Mouse (Mus musculus) kidney, adult 2 months (tissue): ENCODE measurements around the gene R3hcc1l.

Experiments
- CTCF ChIP-seq: fragments of 200-500 bp; conservative IDR thresholded peaks from 2 replicates; pipeline ENCODE4 v1.5.1; 2011; ENCODE audit warnings: low read depth, mild to moderate bottlenecking, control low read depth, low read length, moderate library complexity, mixed read lengths; ENCODE audit not compliant: insufficient read depth, insufficient read length
- POLR2A ChIP-seq: fragments of 200-500 bp; IDR thresholded peaks from one replicate; pipeline ENCODE4 v1.6.1; 2011; ENCODE audit warnings: low read depth, low read length, control low read depth

DNA sequence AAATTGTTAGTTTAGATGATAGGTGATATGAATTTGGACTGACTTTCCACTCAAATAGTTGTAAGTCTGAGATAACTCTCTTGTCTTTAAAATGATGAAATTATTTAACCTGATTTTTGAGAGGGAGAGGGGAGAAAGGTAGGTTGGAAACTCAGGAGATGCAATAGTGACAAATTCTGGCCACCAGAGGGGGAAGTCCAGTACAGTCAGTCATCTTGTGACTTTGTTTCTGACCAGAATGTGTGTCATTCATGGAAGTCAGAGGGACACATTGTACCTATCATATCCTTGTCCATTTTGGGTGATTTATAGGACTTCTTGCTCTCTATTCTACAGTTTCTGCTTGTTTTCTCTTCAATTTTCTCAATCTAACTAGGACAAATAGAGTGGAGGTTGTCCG, 19.0 kb downstream of the R3hcc1l start:
- TF ChIP-seq CTCF (no peak), POLR2A (no peak)
